Mouse (Mus musculus) bone marrow, adult 2 months (tissue): ENCODE measurements at regions not wholly inside any gene's neighbourhood (a gene's known extent, or its start where the extent isn't known, plus 50 kb on each side); places are given as distances from the start of the nearest gene placed in this dataset.

Source experiments
- H3K27ac ChIP-seq: fragments of 200-500 bp; 2 replicates; pipeline ENCODE4 v1.5.1; 2012; ENCODE audit warnings: low read depth, mild to moderate bottlenecking, control low read depth, inconsistent platforms, low read length; ENCODE audit not compliant: control insufficient read depth, poor library complexity, insufficient read depth
- H3K4me1 ChIP-seq: fragments of 200-500 bp; 2 replicates; pipeline ENCODE4 v1.6.1; 2011; ENCODE audit warnings: low read length; ENCODE audit not compliant: control insufficient read depth, insufficient read depth
- H3K4me3 ChIP-seq: fragments of 200-500 bp; replicated peaks from 2 replicates; pipeline ENCODE3; 2011; ENCODE audit warnings: mild to moderate bottlenecking, low read depth, low read length, control low read depth; ENCODE audit not compliant: control insufficient read depth
- CTCF ChIP-seq: fragments of 200-500 bp; IDR thresholded peaks from 2 replicates; pipeline ENCODE4 v1.5.1; 2011; ENCODE audit warnings: low read length, control low read depth; ENCODE audit not compliant: control insufficient read depth, insufficient read depth
- POLR2A ChIP-seq: fragments of 200-500 bp; IDR thresholded peaks from 2 replicates; pipeline ENCODE4 v1.6.1; 2011; ENCODE audit warnings: low read depth, mild to moderate bottlenecking, control low read depth, low read length, borderline replicate concordance; ENCODE audit not compliant: control insufficient read depth
- WGBS: fragments of 180-500 bp; shearing (Covaris S2); methylation state at CpG from one replicate; pipeline ENCODE4 v1.1.7; 2018; 5-methylcytosine and 5-hydroxymethylcytosine counted together

DNA sequence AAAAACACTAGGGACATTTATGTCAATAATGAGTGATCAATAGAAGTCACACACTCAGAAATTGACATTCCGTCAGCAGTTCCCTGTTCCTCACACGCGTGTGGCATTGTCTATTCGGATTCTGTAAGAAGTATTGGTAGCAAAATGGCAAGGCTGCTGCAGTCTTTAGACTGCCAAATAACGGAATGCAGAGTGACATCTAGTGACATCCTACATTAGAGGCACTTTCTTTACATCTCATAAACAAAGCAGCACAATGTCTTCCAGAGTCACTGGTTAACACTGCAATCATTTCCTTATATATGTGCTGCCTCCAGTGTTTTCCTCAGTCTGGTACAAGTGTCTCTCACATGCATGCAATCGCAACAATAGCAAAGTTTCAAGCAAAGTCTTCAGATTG, 342.9 kb downstream of the Rpl36a-ps1 start:
- Histone ChIP-seq H3K4me1 (no peaks in the 10 kb centered on the region), H3K27ac (no peak overlapping the region), H3K4me3 (no peak overlapping the region)
- WGBS: 84% methylated on average over 6 of the region's 6 CpGs
- TF ChIP-seq CTCF (no peak), POLR2A (no peak)

DNA sequence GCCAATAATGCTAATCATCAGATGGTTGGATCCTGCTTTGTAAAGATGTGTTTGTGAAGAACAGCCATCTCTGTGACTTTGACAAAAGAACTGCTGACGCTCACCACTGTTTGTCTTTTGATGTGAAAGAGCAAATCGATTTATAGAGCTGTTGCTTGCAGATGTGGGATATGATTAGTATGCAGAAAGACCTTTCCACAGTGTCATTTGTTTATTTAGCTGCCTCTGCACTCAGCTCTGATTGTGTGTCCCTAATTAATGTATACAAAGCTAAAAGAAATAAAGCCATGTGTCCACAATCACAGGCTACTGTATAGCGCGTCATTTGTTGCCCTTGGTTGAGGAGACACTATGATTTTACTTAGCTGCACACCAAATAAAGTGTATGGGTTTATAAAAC, 343.6 kb downstream of the Rpl36a-ps1 start:
- Histone ChIP-seq H3K4me3 (no peak overlapping the region), H3K27ac (no peak overlapping the region), H3K4me1 (no peaks in the 10 kb centered on the region)
- WGBS: 75% methylated on average over 4 of the region's 4 CpGs
- TF ChIP-seq CTCF: no peak
- no peak for TF ChIP-seq POLR2A

DNA sequence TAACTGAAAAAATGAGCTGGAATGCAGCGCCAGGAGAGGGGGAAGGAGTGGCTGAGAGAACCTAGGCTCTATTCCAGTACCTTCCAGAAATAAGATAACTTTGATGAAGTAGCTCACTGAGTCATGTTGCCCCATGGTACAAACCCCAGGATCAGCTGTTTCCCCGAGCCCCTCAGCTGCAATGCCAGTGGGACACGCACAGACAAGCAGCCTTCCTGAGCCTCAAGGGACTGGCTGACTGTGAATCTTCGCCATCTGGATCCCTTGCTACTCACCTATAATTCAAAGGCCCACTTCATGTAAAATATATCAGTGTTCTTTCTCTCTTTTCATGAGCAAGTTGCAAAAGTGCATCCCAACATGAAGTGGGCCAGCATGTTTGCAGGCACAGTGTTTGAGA, 346.5 kb downstream of the Rpl36a-ps1 start:
- H3K27ac ChIP-seq: no peak overlapping the region
- TF ChIP-seq CTCF (no peak), POLR2A (no peak)
- no peak overlapping the region for H3K4me3 ChIP-seq
- H3K4me1 ChIP-seq: no peaks in the 10 kb centered on the region
- WGBS: 72% methylated on average over 4 of the region's 4 CpGs

DNA sequence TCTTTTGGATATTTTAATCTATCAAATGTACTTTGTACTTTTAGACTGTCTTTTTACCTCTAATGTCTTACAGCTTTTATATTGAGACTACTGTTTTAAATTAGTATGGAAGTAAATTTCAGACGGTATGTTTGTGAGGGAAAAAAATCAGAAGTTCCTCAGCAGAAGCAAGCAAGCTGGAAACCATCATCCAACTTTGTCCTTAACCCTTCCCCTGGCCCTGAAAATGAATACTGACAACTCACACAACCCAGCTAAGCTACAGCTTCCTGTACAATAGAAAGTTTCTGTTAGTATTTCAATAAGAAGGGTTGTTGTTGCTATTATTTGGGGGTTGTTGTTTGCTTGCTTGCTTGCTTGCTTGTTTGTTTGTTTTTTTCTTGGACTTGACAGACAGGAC, 350.4 kb downstream of the Rpl36a-ps1 start:
- no peaks in the 10 kb centered on the region for H3K4me1 ChIP-seq
- TF ChIP-seq POLR2A: no peak
- no peak for TF ChIP-seq CTCF
- no peak overlapping the region for H3K4me3 ChIP-seq
- WGBS: 78% methylated on average over 1 of the region's 1 CpGs
- H3K27ac ChIP-seq: no peak overlapping the region

DNA sequence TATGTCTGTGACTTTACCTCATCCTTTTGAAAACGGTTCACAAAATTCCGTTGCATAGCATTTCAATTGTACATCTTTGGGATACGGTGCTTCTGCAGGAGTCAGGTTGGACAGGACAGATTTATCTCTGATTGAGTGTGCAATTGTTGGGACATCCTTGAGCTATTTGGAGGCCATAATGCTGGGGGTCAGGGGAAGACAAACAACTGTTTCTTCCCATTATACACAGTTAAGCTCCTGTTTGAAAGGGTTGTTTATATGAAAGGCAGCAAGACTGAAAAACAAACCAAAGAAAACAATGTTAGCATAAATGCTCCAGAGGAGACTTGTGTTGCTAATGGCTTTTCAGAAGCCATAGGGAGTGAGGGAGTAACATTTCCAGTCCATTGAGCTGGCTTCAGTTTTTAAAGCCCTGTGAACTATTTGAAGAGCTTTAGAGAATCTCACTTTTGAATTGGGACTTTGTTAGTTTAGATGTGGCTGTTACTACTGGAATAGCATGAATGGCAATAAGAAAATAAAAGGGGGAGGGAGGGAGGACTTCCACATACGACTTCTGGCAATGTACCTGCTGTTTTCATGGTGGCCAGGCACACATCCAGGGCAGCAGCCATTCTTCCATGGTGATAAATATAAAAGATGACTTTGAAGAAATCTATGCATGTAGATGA, 351.3 kb downstream of the Rpl36a-ps1 start:
- H3K27ac ChIP-seq: no peak overlapping the region
- H3K4me1 ChIP-seq: no peaks in the 10 kb centered on the region
- TF ChIP-seq CTCF: no peak
- TF ChIP-seq POLR2A: no peak
- WGBS: 76% methylated on average over 4 of the region's 4 CpGs
- H3K4me3 ChIP-seq: no peak overlapping the region

DNA sequence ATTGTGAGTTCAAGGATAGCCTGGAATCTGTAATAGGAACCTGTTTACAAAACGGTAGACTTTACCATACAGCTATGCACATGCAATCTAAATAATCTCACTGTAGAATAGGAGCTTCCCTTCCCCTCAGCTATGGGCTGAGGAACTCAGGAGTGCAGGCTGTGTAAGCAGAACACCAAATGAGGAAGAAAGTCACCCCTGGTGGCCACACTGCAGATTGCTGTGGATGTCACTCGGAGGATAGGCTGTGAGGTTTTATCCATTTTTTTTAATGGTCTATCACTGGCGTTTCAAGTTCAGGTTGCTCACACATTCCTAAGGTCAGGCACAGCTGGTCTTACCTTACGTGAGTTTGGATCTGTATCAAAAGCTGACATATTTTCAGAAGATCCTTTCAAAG, 365.1 kb downstream of the Rpl36a-ps1 start:
- no peaks in the 10 kb centered on the region for H3K4me1 ChIP-seq
- no peak overlapping the region for H3K27ac ChIP-seq
- 60% methylated on average over 4 of the region's 4 CpGs for WGBS
- no peak overlapping the region for H3K4me3 ChIP-seq
- TF ChIP-seq POLR2A (no peak), CTCF (no peak)

DNA sequence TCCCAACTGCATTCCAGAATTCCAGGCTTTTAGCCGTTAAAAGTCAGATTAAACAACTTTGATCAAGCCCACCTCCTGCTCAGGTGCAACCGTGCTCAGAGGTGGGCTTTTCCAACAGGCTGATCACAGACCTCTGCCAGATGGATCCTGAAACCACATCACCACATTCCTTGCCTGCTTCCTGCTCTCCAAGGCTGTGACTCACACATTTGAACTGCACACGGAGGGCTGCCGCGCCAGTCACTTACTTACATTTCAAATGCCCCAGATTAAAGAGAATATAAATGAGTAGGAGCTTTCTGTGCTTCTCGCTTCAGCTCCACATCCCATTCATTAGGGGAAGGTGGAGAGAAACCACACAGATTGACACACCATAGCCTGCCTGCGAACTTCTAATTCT, 367.6 kb downstream of the Rpl36a-ps1 start:
- H3K27ac ChIP-seq: no peak overlapping the region
- no peaks in the 10 kb centered on the region for H3K4me1 ChIP-seq
- TF ChIP-seq POLR2A (no peak), CTCF (no peak)
- H3K4me3 ChIP-seq: no peak overlapping the region
- WGBS: 70% methylated on average over 7 of the region's 7 CpGs

DNA sequence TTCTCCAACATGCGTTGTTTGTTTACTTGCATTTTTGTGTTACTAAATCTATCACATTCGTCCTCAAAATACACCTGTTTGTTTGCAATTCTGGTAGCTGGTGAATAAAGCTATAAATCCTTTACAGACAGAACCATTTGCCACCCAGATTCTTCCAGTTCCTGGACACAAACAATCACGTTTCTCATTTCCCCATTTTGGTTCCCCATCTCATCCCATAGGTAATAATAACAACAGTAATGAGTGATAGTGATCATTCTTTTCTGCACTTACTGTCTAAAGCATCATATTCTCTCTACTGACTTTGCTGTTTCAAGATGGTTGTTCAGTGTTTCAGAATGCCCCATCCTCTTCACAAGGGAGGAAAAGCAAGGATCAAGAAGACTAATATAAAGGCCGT, 368.3 kb downstream of the Rpl36a-ps1 start:
- WGBS: 70% methylated on average over 4 of the region's 4 CpGs
- Histone ChIP-seq H3K4me3 (no peak overlapping the region), H3K4me1 (no peaks in the 10 kb centered on the region), H3K27ac (no peak overlapping the region)
- TF ChIP-seq POLR2A: no peak
- no peak for TF ChIP-seq CTCF

DNA sequence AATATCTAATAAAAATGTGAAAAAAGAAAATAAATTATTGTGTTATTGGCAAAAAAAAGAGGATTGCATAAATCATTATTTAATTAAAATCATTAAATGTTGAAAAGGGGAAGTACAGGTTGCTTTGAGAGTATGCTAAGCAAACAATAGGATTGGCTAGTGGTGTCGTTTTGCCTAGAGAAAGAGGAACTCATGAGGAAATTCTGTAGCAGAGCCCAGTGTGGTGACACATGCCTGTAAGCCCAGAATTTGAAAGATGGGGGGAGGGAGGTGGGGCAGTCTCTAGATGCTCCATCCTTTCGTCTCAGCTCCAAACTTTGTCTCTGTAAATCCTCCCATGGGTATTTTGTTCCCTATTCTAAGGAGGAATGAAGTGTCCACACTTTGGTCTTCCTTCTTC, 388.3 kb downstream of the Rpl36a-ps1 start:
- no peak overlapping the region for H3K4me3 ChIP-seq
- WGBS: 3% methylated on average over 2 of the region's 2 CpGs
- no peak for TF ChIP-seq CTCF
- TF ChIP-seq POLR2A: no peak
- H3K4me1 ChIP-seq: no peaks in the 10 kb centered on the region
- H3K27ac ChIP-seq: no peak overlapping the region
